Mouse (Mus musculus): ENCODE measurements around the gene Capzb.

Capzb gene

DNA sequence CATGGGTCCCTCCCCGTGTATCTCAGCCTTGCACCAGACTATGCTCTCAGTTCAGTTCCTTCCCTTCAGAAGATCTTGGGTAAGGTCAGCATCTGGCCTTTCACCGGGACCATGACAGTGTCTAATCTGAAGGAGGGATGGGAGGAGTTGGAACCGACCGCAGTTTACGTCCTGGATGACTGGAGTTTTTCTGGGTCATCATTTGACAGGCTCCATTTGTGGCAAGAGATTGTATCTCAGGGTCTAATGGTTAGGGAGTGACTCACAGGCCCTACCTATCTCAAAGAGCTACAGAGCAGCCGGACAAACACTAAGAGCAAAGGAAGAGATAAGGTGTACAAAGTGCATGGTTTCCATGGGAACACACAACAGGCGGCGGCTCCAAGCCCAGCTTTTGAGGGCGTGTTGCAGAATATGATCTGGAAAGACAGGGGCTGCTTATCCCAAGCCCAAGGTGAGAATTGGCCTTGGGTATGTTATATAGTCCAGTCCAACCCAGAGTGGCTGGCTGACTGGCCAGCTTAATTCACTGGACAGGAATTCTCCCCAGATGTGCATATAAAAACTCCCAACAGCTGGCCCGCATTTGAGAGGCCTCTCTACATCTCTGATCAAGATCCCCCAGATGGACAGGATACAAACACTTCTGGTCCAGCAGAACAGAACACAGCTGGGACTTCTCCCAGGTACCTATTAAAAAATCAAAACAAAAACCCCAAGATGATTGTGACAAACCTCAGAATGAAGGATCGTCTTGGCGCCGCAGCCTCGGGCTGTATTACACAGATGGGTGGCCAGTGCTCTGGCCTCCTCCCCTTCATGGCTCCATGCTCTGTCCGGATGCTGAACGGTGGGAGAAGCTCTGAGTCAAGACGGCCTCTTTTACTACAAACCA lies 12.7 kb upstream of the Capzb start:
- peak; percentile 66 for DNase-seq

DNA sequence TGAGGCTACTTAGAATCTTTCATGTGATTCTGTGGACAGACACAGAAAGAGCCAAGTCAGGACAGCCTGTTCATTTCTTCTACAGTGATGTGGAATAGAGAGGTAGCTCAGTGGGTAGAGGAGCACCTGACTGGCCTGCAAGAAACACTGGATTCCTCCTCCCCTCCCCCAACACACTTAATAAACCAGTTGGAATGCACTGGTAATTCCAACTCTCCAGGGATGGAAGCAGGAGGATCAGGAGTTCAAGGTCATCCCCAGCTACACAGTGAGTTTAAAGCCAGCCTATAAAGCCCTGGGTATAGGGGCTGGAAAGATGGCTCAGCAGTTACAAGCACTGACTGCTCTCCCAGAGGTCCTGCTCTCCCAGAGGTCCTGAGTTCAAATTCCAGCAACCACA lies 10.2 kb upstream of the Capzb start:
- no peak for DNase-seq

DNA sequence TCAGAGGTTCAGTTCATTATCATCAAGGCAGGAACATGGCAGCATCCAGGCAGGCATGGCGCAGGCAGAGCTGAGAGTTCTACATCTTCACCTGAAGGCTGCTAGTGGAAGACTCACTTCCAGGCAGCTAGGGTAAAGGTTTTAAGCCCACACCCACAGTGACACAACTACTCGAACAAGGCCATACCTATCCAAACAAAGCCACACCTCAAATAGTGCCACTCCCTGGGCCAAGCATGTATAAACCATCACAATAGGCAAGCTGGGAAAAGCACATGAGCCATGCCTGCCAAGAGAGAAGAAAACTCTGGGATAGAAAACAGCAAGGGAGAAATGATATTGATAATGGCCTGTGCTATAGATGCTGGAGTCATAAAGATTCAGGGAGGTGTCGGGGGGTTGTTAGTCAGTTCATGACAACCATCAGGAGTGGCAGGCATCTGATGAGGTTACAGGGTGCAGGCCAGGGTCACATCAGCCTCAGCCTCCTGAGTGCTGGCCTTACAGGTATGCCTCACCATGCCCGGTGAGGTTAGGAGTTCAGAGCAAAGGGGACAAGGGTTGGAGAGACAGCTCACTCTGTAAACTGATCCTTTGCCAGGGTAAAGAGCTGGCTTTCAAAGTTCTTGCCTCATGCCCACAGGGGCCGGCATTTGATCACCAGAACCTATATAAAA lies 6.8 kb upstream of the Capzb start:
- peak; percentile 51 for DNase-seq

- peak; percentile 68 for DNase-seq
These were observed 4.8 kb upstream of the Capzb start for GRCm38 (mm10) chr4:139187930-139188329.

DNA sequence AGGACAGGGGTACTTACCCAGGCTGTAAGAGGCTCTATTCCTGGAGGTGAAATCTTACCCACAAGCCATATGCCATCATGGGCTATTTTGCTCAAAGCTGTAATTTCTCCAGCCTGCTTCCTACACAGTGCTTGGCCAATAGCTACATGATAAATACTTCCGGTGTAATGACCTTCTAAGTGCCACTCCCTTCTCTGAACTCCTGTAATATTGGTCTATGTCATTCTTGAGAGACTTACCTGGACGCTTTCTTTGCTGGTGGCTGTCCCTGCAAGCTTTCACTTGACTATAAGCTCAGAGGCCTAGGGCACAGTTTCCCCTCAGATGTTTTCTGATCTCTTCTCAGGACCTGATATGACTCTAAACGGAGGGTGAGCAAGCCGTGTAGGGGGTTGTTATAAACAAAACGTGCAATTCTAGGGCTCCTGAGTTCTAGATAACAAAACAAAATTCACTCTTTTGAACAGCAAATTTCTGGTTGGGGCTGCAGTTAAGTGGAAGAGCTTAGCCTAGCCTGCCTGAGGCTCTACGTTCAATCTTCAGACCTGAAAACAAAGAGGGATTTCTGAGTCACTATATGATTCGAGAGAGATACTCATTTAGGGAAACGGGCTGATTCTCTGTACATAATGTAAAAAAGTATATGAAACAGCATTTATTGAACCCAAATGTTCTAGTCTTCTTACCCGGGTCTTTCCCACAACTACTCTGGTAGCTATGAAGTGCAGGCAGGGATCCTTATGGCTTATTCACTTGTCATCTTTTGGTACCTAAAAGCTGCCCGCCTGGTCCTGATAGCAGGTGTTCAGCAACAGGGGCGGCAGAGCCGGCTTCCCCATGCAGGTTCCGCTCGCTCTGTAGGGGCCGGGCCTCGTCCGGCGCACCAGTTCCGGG lies 847 bp upstream of the Capzb start:
- DNase-seq = no peak

- no peak for DNase-seq
These were observed 736 bp downstream of the Capzb start for GRCm38 (mm10) chr4:139193176-139194093.

- DNase-seq = no peak
These were observed 2.4 kb downstream of the Capzb start for GRCm38 (mm10) chr4:139195101-139195500.

GRCm38 (mm10) chr4:139196464-139196863 lies 3.8 kb downstream of the Capzb start:
- peak; percentile 39 for DNase-seq

DNA sequence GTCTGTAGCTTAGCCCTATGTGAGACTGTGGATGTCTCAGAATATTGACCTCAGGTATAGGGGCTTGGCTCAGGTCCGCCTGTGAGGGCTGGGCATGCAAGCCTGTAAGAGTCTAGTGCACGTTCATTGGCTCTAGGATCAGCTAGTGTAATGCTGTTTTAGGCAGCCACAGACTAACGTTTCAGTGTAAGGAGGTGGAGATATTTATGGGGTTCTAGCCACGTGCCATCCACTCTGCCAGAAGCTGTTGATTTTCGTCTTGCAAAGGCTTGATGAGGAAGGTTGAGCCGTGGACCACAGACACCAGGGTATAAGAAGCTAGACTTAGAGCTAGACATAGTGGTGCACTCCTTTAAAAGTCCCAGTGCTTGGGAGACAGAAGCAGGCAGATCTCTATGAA lies 4.2 kb downstream of the Capzb start:
- DNase-seq = no peak

- peak; percentile 77 for DNase-seq
These were observed 4.8 kb downstream of the Capzb start for GRCm38 (mm10) chr4:139197453-139197852.

DNA sequence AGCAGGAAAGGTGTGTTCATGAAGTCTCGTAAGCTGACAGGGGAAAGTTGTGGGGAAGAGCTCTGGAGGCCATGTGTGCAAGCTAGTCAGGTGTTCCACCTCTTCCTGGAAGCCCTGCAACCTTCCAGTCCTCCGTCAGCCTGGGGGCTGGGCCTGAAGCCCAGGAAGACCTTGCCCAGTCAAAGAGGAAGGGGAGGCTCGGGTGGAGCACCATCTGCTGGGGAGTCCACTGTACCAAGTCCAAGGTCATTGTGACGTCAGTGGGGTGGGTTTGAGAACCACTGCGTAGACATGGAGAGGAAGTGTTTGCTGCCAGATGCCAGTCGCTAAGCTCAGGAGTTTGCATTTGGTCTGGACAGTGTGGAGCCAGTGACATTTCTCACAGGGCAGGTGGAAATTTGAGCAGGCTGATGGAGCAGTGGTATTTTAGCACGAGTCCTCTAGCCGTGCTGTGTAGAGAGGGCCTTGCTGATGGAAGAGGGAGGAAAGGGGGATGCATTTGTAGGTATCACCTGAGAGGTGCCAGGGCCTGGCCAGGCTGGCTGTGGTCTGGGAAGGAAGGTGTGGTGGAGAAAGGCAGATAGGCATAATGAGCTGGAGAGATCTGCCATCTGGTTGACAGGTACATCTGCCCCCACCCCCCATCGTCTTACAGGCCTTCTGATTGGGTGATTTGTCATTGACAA lies 5.4 kb downstream of the Capzb start:
- DNase-seq = peak; percentile 96

DNA sequence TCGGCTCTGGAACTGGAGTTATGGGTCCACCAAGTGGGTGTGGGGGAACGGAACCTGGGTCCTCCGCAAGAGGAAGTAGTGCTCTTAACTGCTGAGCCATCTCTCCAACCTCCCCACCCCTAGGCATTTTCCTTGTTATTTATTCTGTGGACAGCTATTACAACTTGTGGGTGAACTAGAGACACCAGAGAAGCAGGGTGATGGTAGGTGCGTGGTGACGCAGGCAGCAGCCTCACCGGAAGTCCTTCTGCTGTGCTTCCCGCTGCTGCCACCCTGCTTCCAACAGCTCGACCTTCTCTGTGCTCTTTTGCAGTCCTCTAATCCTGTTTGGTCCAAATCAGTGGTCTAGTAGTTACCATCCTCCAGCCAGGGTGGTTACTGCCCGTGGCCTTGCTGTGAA lies 6.4 kb downstream of the Capzb start:
- DNase-seq = peak; percentile 35

DNA sequence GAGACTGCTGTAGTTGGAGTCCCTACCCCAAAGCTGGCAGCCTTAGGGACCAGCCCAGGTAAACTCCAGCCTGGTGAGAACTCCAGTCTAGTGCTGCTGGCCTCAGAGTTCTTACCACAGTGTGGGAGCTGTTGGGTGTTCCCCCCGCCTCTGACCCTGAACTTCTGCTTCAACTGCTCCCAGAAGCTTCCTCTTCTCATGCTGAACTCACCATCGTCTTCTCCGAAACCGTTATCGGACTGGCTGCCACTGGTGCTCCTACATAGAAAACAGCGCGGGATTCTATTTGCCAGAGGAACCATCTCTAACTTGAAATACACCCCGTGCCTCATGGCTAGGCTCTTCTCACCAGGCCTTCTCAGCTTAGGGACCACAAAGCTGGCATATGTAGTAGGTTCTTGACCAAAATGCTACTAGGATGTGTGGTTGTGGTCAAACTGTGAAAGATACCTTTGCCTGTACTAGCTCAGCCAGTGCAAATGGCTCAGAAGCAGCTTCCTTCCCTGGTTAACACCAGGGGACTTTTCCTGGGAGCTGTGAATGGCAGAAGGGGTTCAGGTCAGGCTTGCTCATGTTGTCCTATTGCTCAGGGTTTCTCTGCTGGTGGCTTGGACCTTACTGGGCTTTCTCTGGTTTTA lies 7.1 kb downstream of the Capzb start:
- DNase-seq = peak; percentile 53

DNA sequence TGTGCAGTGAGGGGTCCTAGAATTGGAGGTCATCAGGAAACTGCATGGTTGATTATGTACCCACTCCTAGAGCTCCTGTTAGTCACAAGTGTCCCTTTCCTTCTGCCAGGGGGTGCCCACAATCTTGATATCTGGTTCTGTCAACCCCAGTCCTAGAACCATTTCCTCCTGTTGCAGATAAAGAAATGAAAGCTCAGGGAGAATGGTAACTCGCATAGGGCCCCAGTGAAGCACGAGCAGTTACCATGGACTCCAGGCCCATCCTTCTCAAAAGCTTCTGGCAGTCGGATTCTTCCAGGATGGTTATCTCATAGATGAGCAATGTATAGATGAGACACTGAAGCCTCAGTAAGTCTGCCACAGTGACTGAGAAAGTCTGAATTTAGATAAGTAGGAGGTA lies 8.2 kb downstream of the Capzb start:
- no peak for DNase-seq

GRCm38 (mm10) chr4:139202556-139202955 lies 9.9 kb downstream of the Capzb start:
- DNase-seq = no peak

DNA sequence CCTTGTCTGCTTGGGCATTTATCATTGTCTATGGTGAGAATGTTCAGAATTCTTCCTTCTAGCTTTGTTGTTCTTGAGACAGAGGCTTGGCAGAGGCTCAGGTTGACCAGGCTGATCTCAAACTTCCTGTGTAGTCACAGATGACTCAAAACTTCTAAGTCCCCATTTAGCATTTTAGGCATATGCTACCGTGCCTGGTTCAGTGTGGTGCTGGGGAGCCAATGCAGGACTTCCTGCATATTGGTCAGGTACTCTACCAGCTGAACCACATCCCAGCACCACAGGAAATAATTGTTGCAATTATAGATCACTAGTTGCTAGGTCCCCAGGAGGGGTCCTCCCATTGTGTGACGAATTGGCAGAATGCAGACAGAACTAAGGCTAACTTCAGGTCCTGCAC lies 10.7 kb downstream of the Capzb start:
- DNase-seq = peak; percentile 69

DNA sequence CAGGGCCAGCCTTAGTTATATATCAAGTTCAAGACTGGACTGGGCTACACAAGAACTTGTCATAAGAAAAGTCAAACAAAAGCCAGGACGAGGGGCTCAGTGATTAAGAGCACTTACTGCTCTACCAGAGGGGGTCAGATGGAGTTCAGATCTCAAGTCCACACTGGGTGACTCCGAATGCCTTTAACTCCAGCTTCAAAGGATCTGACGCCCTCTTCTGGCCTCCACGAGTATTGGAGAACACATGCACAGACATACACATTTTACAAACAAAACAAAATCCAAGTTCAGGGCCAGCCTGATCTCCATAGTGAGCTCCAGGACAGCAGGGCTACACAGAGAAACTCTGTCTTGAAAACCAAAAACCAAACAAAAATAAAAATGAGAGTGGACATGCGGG lies 13.1 kb downstream of the Capzb start:
- peak; percentile 70 for DNase-seq

GRCm38 (mm10) chr4:139206353-139207045 lies 13.8 kb downstream of the Capzb start:
- DNase-seq = no peak

GRCm38 (mm10) chr4:139208236-139209129 lies 15.8 kb downstream of the Capzb start:
- peak; percentile 69 for DNase-seq
